ENCODE assay signal across 8 mouse cellular contexts in genomic region chr1:36691271-36692155, GRCm38 (mm10). TPM values are rescaled to one million over a fixed set of nuclear protein-coding genes. Genes with fewer than 3 reads are reported as not detected.
DNase-seq lines count a peak whose midpoint lies in the region; ATAC-seq and TF ChIP-seq lines count a peak whose summit lies in the region.

TSS of gene Cox5b (plus strand) at chr1:36691449.

- TF ChIP-seq POLR2A in bone marrow, adult 2 months (IDR thresholded peaks at IDR 0.05; ENCODE audit: borderline replicate concordance, control insufficient read depth, low read depth, low read length), result peak; percentile 37; the same call in 1 of the 2 replicates
- TF ChIP-seq POLR2A in limb, embryonic 14.5 days (IDR thresholded peaks at IDR 0.05; ENCODE audit: borderline replicate concordance, extremely low read depth, insufficient read depth, insufficient read length), result no peak

- peak within 1 kb of the TSS; percentile 85 for H3K4me3 ChIP-seq in bone marrow, adult 2 months (replicated peaks; ENCODE audit: control insufficient read depth, low read depth, low read length)
- H3K4me3 ChIP-seq in embryonic facial prominence, embryonic 15.5 days (replicated peaks), result peak within 1 kb of the TSS; percentile 83
- H3K4me3 ChIP-seq in limb, embryonic 14.5 days (replicated peaks; ENCODE audit: low read length), result peak within 1 kb of the TSS; percentile 88
- H3K4me3 ChIP-seq in midbrain, postnatal 0 days (ENCODE audit: low read depth, low read length), result peak within 1 kb of the TSS; percentile 82

- TF ChIP-seq CTCF in bone marrow, adult 2 months (IDR thresholded peaks at IDR 0.05; ENCODE audit: control insufficient read depth, insufficient read depth, low read length), result no peak
- TF ChIP-seq CTCF in midbrain, postnatal 0 days (IDR thresholded peaks at IDR 0.05), result no peak; the same call in 1 of the 2 replicates

- under 1% methylated on average over 68 of the region's 68 CpGs for WGBS in bone marrow, adult 2 months
- whole genome bisulfite sequencing in embryonic facial prominence, embryonic 15.5 days, result under 1% methylated on average over 68 of the region's 68 CpGs
- 2% methylated on average over 65 of the region's 68 CpGs for WGBS in limb, embryonic 14.5 days
- 1% methylated on average over 63 of the region's 68 CpGs for WGBS in midbrain, postnatal 0 days

- H3K27me3 ChIP-seq in embryonic facial prominence, embryonic 15.5 days, result no peaks in the 10 kb centered on the region
- no peaks in the 10 kb centered on the region for H3K27me3 ChIP-seq in limb, embryonic 14.5 days (ENCODE audit: control insufficient read depth, insufficient read depth, low read length)
- H3K27me3 ChIP-seq in midbrain, postnatal 0 days (ENCODE audit: insufficient read depth, low read length), result no peaks in the 10 kb centered on the region

- H3K9ac ChIP-seq in embryonic facial prominence, embryonic 15.5 days, result peak within 1 kb of the TSS; percentile 93
- peak within 1 kb of the TSS; percentile 80 for H3K9ac ChIP-seq in limb, embryonic 14.5 days (ENCODE audit: low read depth, low read length, severe bottlenecking)
- H3K9ac ChIP-seq in midbrain, postnatal 0 days (replicated peaks; ENCODE audit: low read length, poor library complexity, severe bottlenecking), result peak within 1 kb of the TSS; percentile 93

- peak; percentile 99 for DNase-seq in 416B (ENCODE audit: low read depth)
- peak; percentile 97 for DNase-seq in heart, adult 8-10 months (ENCODE audit: low spot score)
- peak; percentile 98 for DNase-seq in kidney, adult 9 months
- peak; percentile 100 for DNase-seq in limb, embryonic 14.5 days (ENCODE audit: low spot score)
- peak; percentile 99 for DNase-seq in midbrain, postnatal 0 days (ENCODE audit: low spot score)
- DNase-seq in spleen, postnatal 14 days (ENCODE audit: low spot score in 2 of 2), result peak; percentile 93 to 95

- ATAC-seq in embryonic facial prominence, embryonic 15.5 days (ENCODE audit: insufficient number of reproducible peaks, low FRiP score, low TSS enrichment, low read depth), result peak; percentile 96
- ATAC-seq in limb, embryonic 14.5 days (ENCODE audit: low FRiP score, low read depth), result peak; percentile 94
- peak; percentile 94 for ATAC-seq in midbrain, postnatal 0 days (ENCODE audit: low FRiP score)

- H3K9me3 ChIP-seq in embryonic facial prominence, embryonic 15.5 days (replicated peaks), result no peaks in the 10 kb centered on the region
- no peaks in the 10 kb centered on the region for H3K9me3 ChIP-seq in limb, embryonic 14.5 days (ENCODE audit: control insufficient read depth, low read length)
- no peaks in the 10 kb centered on the region for H3K9me3 ChIP-seq in midbrain, postnatal 0 days (ENCODE audit: low read length)

- peak within 1 kb of the TSS; percentile 67 for H3K4me2 ChIP-seq in embryonic facial prominence, embryonic 15.5 days (replicated peaks)
- H3K4me2 ChIP-seq in limb, embryonic 14.5 days (replicated peaks; ENCODE audit: low read depth, low read length, severe bottlenecking), result peak within 1 kb of the TSS; percentile 80
- H3K4me2 ChIP-seq in midbrain, postnatal 0 days (ENCODE audit: low read depth, low read length, poor library complexity, severe bottlenecking), result peak within 1 kb of the TSS; percentile 83

- H3K36me3 ChIP-seq in embryonic facial prominence, embryonic 15.5 days, result peaks cover 24% of the 10 kb centered on the region
- H3K36me3 ChIP-seq in limb, embryonic 14.5 days (ENCODE audit: control insufficient read depth, insufficient read depth, low read length), result peaks cover 26% of the 10 kb centered on the region
- H3K36me3 ChIP-seq in midbrain, postnatal 0 days (ENCODE audit: insufficient read depth, low read length), result peaks cover 10% of the 10 kb centered on the region

- peak within 1 kb of the TSS; percentile 41 for H3K27ac ChIP-seq in bone marrow, adult 2 months (ENCODE audit: control insufficient read depth, insufficient read depth, low read depth, low read length, poor library complexity)
- H3K27ac ChIP-seq in embryonic facial prominence, embryonic 15.5 days (replicated peaks), result peak within 1 kb of the TSS; percentile 55; the same call in 1 of the 2 replicates
- H3K27ac ChIP-seq in limb, embryonic 14.5 days (replicated peaks; ENCODE audit: low read depth, low read length), result no peak within 1 kb of the TSS
- H3K27ac ChIP-seq in midbrain, postnatal 0 days (ENCODE audit: low read depth, low read length), result peak within 1 kb of the TSS; percentile 65; the same call in 1 of the 2 replicates

- H3K4me1 ChIP-seq in bone marrow, adult 2 months (ENCODE audit: control insufficient read depth, insufficient read depth, low read length), result no peaks in the 10 kb centered on the region
- peaks cover 12% of the 10 kb centered on the region for H3K4me1 ChIP-seq in embryonic facial prominence, embryonic 15.5 days
- peaks cover 6% of the 10 kb centered on the region; the same call in 1 of the 2 replicates for H3K4me1 ChIP-seq in limb, embryonic 14.5 days (ENCODE audit: control insufficient read depth, insufficient read depth, low read length)
- peaks cover 4% of the 10 kb centered on the region; the same call in 1 of the 2 replicates for H3K4me1 ChIP-seq in midbrain, postnatal 0 days (ENCODE audit: insufficient read depth, low read length)

RNA-seq across cellular contexts. Expression of gene Cox5b, which starts in this region (rescaled TPM):
- polyA plus RNA-seq in bone marrow, adult 2 months (2011; ENCODE audit: insufficient read depth, insufficient read length, low replicate concordance, missing spikeins), result 390 and 471 TPM in 2 replicates
- polyA plus RNA-seq in embryonic facial prominence, embryonic 15.5 days (2015; fragmentation: Nextera tagmentation; extraction: Ambion mirVana), result 549 and 569 TPM in 2 replicates
- total RNA-seq in heart, adult 8-10 months (2022), result 1,000 to 10,000 TPM; 1,794 to 2,512 (median 2,152) TPM
- polyA plus RNA-seq in limb, embryonic 14.5 days (2012; rRNA removed), result 291 and 342 TPM in 2 replicates
- 544 and 588 TPM in 2 replicates for polyA plus RNA-seq in limb, embryonic 14.5 days (2014; fragmentation: Nextera tagmentation; extraction: Ambion mirVana)
- 346 and 362 TPM in 2 replicates for total RNA-seq in midbrain, postnatal 0 days (2014; rRNA removed)
- 835 and 901 TPM in 2 replicates for polyA plus RNA-seq in midbrain, postnatal 0 days (2015; fragmentation: Nextera tagmentation; extraction: Ambion mirVana)
